Mouse (Mus musculus) forebrain, embryonic 14.5 days (tissue): ENCODE data around the gene Sema3b. TPM values are rescaled to one million over a fixed set of nuclear protein-coding genes. Genes with fewer than 3 reads are reported as not detected.

Experiments
- ATAC-seq: fragments of 200-750 bp; cut with Nextera tagmentation; 2 replicates; pipeline ENCODE4 v1.8.0; 2017; ENCODE audit warnings: mild to moderate bottlenecking, moderate library complexity
- DNase-seq: peaks from one replicate; pipeline ENCODE4 v3.0.0-alpha.2; 2015; ENCODE audit warnings: low spot score
- H3K27ac ChIP-seq: fragments of 300-500 bp; sonication (generic); 2 replicates; pipeline ENCODE4 v1.5.1; 2014; ENCODE audit warnings: low read depth, mild to moderate bottlenecking, control low read depth, low read length, moderate library complexity
- H3K27me3 ChIP-seq: fragments of 300-500 bp; sonication (generic); replicated peaks from 2 replicates; pipeline ENCODE4 v1.6.1; 2014; ENCODE audit warnings: low read length, control low read depth, mixed read lengths; ENCODE audit not compliant: control insufficient read depth, insufficient read depth
- H3K36me3 ChIP-seq: fragments of 300-500 bp; sonication (generic); 2 replicates; pipeline ENCODE4 v1.6.1; 2014; ENCODE audit warnings: low read length, control low read depth; ENCODE audit not compliant: control insufficient read depth, insufficient read depth
- H3K4me1 ChIP-seq: fragments of 300-500 bp; sonication (generic); 2 replicates; pipeline ENCODE4 v1.6.1; 2014; ENCODE audit warnings: antibody characterized with exemption, low read length, control low read depth; ENCODE audit not compliant: control insufficient read depth, insufficient read depth
- H3K4me2 ChIP-seq: fragments of 300-500 bp; sonication (generic); 2 replicates; pipeline ENCODE4 v1.6.1; 2014; ENCODE audit warnings: mild to moderate bottlenecking, control low read depth, low read length
- H3K4me3 ChIP-seq: fragments of 300-500 bp; sonication (generic); 2 replicates; pipeline ENCODE4 v1.5.1; 2014; ENCODE audit warnings: low read depth, low read length, control low read depth
- H3K9ac ChIP-seq: fragments of 300-500 bp; sonication (generic); 2 replicates; pipeline ENCODE4 v1.6.1; 2014; ENCODE audit warnings: mild to moderate bottlenecking, low read length, control low read depth, moderate library complexity
- H3K9me3 ChIP-seq: fragments of 300-500 bp; sonication (generic); replicated peaks from 2 replicates; pipeline ENCODE4 v1.6.1; 2016; ENCODE audit warnings: low read length, control low read depth, mixed read lengths; ENCODE audit not compliant: control insufficient read depth
- WGBS: fragments of 180-500 bp; shearing (Covaris S2); extraction: QIAGEN DNeasy Blood & Tissue Kit; methylation state at CpG from one replicate; pipeline ENCODE4 v1.1.7; 2014; 5-methylcytosine and 5-hydroxymethylcytosine counted together
- polyA plus RNA-seq: library from polyadenylated mRNA; unstranded; fragments of >200 nt; fragmentation: Nextera tagmentation; extraction: Ambion mirVana; gene quantifications from 2 replicates; pipeline ENCODE4 v1.2.1, GENCODE M21; 2014

Gene Sema3b
- polyA plus RNA-seq: 0.85 and 1.3 TPM in 2 replicates

GRCm38 (mm10) chr9:107608741-107609432 is at the start of gene Sema3b:
TSS of gene Sema3b (minus strand) at chr9:107609229.
- Histone ChIP-seq H3K4me2 (no peak within 1 kb of the TSS), H3K27ac (no peak within 1 kb of the TSS), H3K9ac (no peak within 1 kb of the TSS), H3K4me3 (no peak within 1 kb of the TSS), H3K36me3 (peaks cover 3% of the 10 kb centered on the region; the same call in 1 of the 2 replicates), H3K9me3 (no peaks in the 10 kb centered on the region), H3K27me3 (no peaks in the 10 kb centered on the region), H3K4me1 (peaks cover 20% of the 10 kb centered on the region)
- no peak for DNase-seq
- WGBS: 39% methylated on average over 12 of the region's 12 CpGs
- ATAC-seq: no peak

GRCm38 (mm10) chr9:107658096-107658495 is 49.1 kb upstream of the Sema3b start:
- Histone ChIP-seq H3K9me3 (no peaks in the 10 kb centered on the region), H3K9ac (no peak overlapping the region), H3K36me3 (no peaks in the 10 kb centered on the region), H3K27me3 (no peaks in the 10 kb centered on the region), H3K27ac (no peak overlapping the region), H3K4me2 (no peak overlapping the region), H3K4me1 (peaks cover 9% of the 10 kb centered on the region), H3K4me3 (no peak overlapping the region)
- 94% methylated on average over 6 of the region's 6 CpGs for WGBS
- no peak for DNase-seq
- no peak for ATAC-seq

GRCm38 (mm10) chr9:107657144-107657543 is 48.1 kb upstream of the Sema3b start:
- H3K36me3 ChIP-seq: no peaks in the 10 kb centered on the region
- H3K4me3 ChIP-seq: no peak overlapping the region
- H3K4me1 ChIP-seq: peaks cover 8% of the 10 kb centered on the region; the same call in 1 of the 2 replicates
- ATAC-seq: no peak
- H3K4me2 ChIP-seq: no peak overlapping the region
- H3K27ac ChIP-seq: no peak overlapping the region
- no peaks in the 10 kb centered on the region for H3K27me3 ChIP-seq
- no peaks in the 10 kb centered on the region for H3K9me3 ChIP-seq
- no peak for DNase-seq
- H3K9ac ChIP-seq: no peak overlapping the region
- 92% methylated on average over 5 of the region's 5 CpGs for WGBS

- WGBS: 84% methylated on average over 4 of the region's 4 CpGs
- Histone ChIP-seq H3K9me3 (no peaks in the 10 kb centered on the region), H3K27ac (no peak overlapping the region), H3K4me2 (no peak overlapping the region), H3K27me3 (no peaks in the 10 kb centered on the region), H3K4me3 (no peak overlapping the region), H3K36me3 (no peaks in the 10 kb centered on the region), H3K9ac (no peak overlapping the region), H3K4me1 (peaks cover 24% of the 10 kb centered on the region)
- no peak for DNase-seq
- ATAC-seq: no peak
Observed at GRCm38 (mm10) chr9:107654585-107654984, 45.6 kb upstream of the Sema3b start.

- Histone ChIP-seq H3K27ac (no peak overlapping the region), H3K4me1 (peaks cover 23% of the 10 kb centered on the region), H3K9me3 (no peaks in the 10 kb centered on the region), H3K4me3 (no peak overlapping the region), H3K27me3 (no peaks in the 10 kb centered on the region), H3K4me2 (no peak overlapping the region), H3K9ac (no peak overlapping the region), H3K36me3 (no peaks in the 10 kb centered on the region)
- no peak for DNase-seq
- 82% methylated on average over 2 of the region's 2 CpGs for WGBS
- no peak for ATAC-seq
Observed at GRCm38 (mm10) chr9:107653474-107653873, 44.4 kb upstream of the Sema3b start.

- ATAC-seq (peak; percentile 86), DNase-seq (peak; percentile 76)
- Histone ChIP-seq H3K4me1 (peaks cover 23% of the 10 kb centered on the region), H3K4me2 (no peak overlapping the region), H3K27me3 (no peaks in the 10 kb centered on the region), H3K4me3 (no peak overlapping the region), H3K36me3 (no peaks in the 10 kb centered on the region), H3K27ac (peak overlapping the region; percentile 74), H3K9ac (no peak overlapping the region), H3K9me3 (no peaks in the 10 kb centered on the region)
- WGBS: 12% methylated on average over 12 of the region's 12 CpGs
Observed at GRCm38 (mm10) chr9:107650708-107651481, 41.9 kb upstream of the Sema3b start.

GRCm38 (mm10) chr9:107650225-107650624 is 41.2 kb upstream of the Sema3b start:
- WGBS: 53% methylated on average over 7 of the region's 7 CpGs
- H3K27me3 ChIP-seq: no peaks in the 10 kb centered on the region
- H3K9me3 ChIP-seq: no peaks in the 10 kb centered on the region
- H3K4me1 ChIP-seq: peaks cover 23% of the 10 kb centered on the region
- no peak overlapping the region for H3K9ac ChIP-seq
- no peak overlapping the region for H3K4me3 ChIP-seq
- ATAC-seq (no peak), DNase-seq (no peak)
- no peak overlapping the region for H3K4me2 ChIP-seq
- no peaks in the 10 kb centered on the region for H3K36me3 ChIP-seq
- H3K27ac ChIP-seq: peak overlapping the region; percentile 74

GRCm38 (mm10) chr9:107648767-107649166 is 39.7 kb upstream of the Sema3b start:
- WGBS: 72% methylated on average over 3 of the region's 3 CpGs

GRCm38 (mm10) chr9:107646975-107647374 is 37.9 kb upstream of the Sema3b start:
- Histone ChIP-seq H3K4me1 (peaks cover 28% of the 10 kb centered on the region), H3K4me2 (no peak overlapping the region), H3K9me3 (no peaks in the 10 kb centered on the region), H3K4me3 (no peak overlapping the region), H3K36me3 (no peaks in the 10 kb centered on the region), H3K27me3 (0 out of 2 replicates have a peak, but pooled peaks cover 2% of the 10 kb centered on the region), H3K27ac (no peak overlapping the region), H3K9ac (no peak overlapping the region)
- ATAC-seq (no peak), DNase-seq (no peak)
- 81% methylated on average over 6 of the region's 6 CpGs for WGBS

More at GRCm38 (mm10) chr9:107648767-107649166, 39.7 kb upstream of the Sema3b start:
- H3K4me2 ChIP-seq: no peak overlapping the region
- H3K9ac ChIP-seq: no peak overlapping the region
- DNase-seq (no peak), ATAC-seq (no peak)
- no peak overlapping the region for H3K4me3 ChIP-seq
- H3K36me3 ChIP-seq: no peaks in the 10 kb centered on the region
- no peaks in the 10 kb centered on the region for H3K9me3 ChIP-seq
- H3K4me1 ChIP-seq: peaks cover 28% of the 10 kb centered on the region
- 0 out of 2 replicates have a peak, but pooled peaks cover 2% of the 10 kb centered on the region for H3K27me3 ChIP-seq
- no peak overlapping the region for H3K27ac ChIP-seq
